Mouse (Mus musculus) myocyte (in vitro differentiated cells): ENCODE measurements at regions not wholly inside any gene's neighbourhood (a gene's known extent, or its start where the extent isn't known, plus 50 kb on each side); places are given as distances from the start of the nearest gene placed in this dataset.

Experiments
- CEBPB ChIP-seq: IDR thresholded peaks from 2 replicates; pipeline ENCODE4 v1.6.1; 2011; ENCODE audit warnings: mild to moderate bottlenecking, moderate library complexity; ENCODE audit not compliant: poor library complexity, insufficient read depth, severe bottlenecking
- E2F4 ChIP-seq: IDR thresholded peaks from one replicate; pipeline ENCODE4 v1.6.1; 2011; ENCODE audit warnings: mild to moderate bottlenecking, control low read depth, moderate library complexity; ENCODE audit not compliant: insufficient read depth
- MAX ChIP-seq: IDR thresholded peaks from one replicate; pipeline ENCODE4 v1.6.1; 2011; ENCODE audit warnings: low read depth, mild to moderate bottlenecking, control low read depth
- MYOD1 ChIP-seq, 3 experiments: IDR thresholded peaks; one replicate each; pipeline ENCODE4 v1.6.1; 2011; ENCODE audit warnings: control low read depth in 2 of 3, low read depth in 2 of 3, mild to moderate bottlenecking in 2 of 3, moderate library complexity in 1 of 3; ENCODE audit not compliant: insufficient read length in 2 of 3, control insufficient read depth in 1 of 3
- POLR2A ChIP-seq: IDR thresholded peaks from one replicate; pipeline ENCODE4 v1.6.1; 2011; ENCODE audit warnings: low read depth, mild to moderate bottlenecking, control low read depth, moderate library complexity; ENCODE audit not compliant: insufficient read length
- POLR2AphosphoS2 ChIP-seq: IDR thresholded peaks from one replicate; pipeline ENCODE4 v1.6.1; 2011; ENCODE audit warnings: low read depth, control low read depth; ENCODE audit not compliant: insufficient read length
- REST ChIP-seq: IDR thresholded peaks from one replicate; pipeline ENCODE4 v1.6.1; 2011; ENCODE audit warnings: mild to moderate bottlenecking, control low read depth, moderate library complexity; ENCODE audit not compliant: insufficient read depth, insufficient read length
- TCF12 ChIP-seq: IDR thresholded peaks from one replicate; pipeline ENCODE4 v1.6.1; 2011; ENCODE audit warnings: mild to moderate bottlenecking, control low read depth; ENCODE audit not compliant: poor library complexity, insufficient read depth, severe bottlenecking
- USF1 ChIP-seq: IDR thresholded peaks from one replicate; pipeline ENCODE4 v1.6.1; 2011; ENCODE audit warnings: low read depth, mild to moderate bottlenecking, control low read depth, moderate library complexity

DNA sequence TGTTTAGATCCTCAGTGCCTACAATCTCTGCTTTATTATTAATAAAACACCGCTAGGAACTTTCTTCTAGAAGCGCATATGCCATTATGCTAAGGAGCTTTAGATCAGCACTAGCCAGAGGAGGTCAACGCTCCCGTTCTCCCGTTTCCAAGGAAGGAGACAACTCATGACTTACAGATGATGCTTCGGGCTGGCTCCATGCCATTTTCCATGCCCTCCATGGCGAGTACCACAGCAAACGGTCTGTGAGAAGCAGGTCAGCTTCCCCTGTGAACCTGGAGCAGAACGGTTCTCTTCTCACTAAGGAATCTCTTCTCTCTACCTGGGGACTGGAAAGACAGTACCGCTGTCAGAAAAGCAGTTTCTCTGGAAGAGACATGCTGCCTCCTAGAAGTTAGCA is 559.8 kb downstream of the Tox3 start:
- TF ChIP-seq POLR2AphosphoS2 (no peak), POLR2A (no peak), USF1 (no peak), TCF12 (no peak), CEBPB (no peak), MYOD1 (IDR thresholded peaks at IDR 0.05; ENCODE audit: control insufficient read depth in 1 of 3, insufficient read length in 2 of 3, low read depth in 2 of 3) (no peak), E2F4 (no peak), MAX (no peak), REST (no peak)
